Mouse (Mus musculus) MEL-GATA-1-ER (cell line): ENCODE results near the gene Ogdh.

Source experiments
- DNase-seq: peaks from one replicate; pipeline ENCODE4 v3.0.0-alpha.2; 2012; ENCODE audit warnings: low read depth; ENCODE audit errors: extremely low read depth

Gene Ogdh

GRCm38 (mm10) chr11:6294632-6295031 lies 3.2 kb downstream of the Ogdh start:
- no peak for DNase-seq

GRCm38 (mm10) chr11:6296077-6296476 lies 4.6 kb downstream of the Ogdh start:
- DNase-seq, result no peak

- DNase-seq, result no peak
These were observed 8.0 kb downstream of the Ogdh start for GRCm38 (mm10) chr11:6299435-6299834.

DNA sequence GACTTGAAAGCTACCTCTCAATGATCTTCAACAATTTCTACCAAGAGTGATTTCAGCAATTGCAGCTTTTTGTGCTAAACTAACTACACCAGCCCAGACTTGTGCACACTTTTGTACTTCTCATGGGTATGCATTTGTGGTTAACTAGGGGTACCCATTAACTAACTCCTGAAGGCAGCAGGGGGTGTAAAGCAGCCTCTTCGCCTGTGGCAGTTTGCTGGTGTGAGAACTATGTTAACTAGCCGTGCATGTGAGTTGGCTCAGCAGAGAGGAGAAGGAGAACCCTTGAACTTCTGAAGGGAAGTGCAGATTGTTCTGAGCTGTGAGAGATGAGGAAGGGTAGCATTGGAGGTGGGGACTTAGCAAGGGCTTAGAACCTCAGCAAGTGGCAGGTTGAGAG lies 11.4 kb downstream of the Ogdh start:
- DNase-seq, result no peak

- no peak for DNase-seq
These were observed 14.6 kb downstream of the Ogdh start for GRCm38 (mm10) chr11:6305943-6306430.

DNA sequence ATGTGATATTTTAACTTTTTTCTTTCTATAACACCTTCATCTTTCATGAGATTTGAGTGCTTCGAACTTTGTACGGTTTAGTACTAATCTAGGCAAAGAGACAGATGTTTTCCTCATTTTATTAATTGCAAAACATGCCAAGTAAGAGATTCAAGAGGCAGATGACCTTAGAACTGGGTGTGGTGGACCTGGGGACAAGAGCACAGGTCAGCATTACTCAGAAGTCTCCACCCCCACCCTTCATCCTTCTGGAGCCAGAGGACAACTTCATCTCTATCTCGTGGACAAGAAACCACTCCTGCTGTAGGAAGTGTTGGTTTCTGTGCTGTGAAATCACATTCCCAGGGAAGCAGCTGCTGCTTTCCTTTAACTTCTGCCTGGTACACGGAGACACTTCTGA lies 16.7 kb downstream of the Ogdh start:
- no peak for DNase-seq

- no peak for DNase-seq
These were observed 22.5 kb downstream of the Ogdh start for GRCm38 (mm10) chr11:6313874-6314406.

- DNase-seq, result no peak
These were observed 25.4 kb downstream of the Ogdh start for GRCm38 (mm10) chr11:6316821-6317220.

DNA sequence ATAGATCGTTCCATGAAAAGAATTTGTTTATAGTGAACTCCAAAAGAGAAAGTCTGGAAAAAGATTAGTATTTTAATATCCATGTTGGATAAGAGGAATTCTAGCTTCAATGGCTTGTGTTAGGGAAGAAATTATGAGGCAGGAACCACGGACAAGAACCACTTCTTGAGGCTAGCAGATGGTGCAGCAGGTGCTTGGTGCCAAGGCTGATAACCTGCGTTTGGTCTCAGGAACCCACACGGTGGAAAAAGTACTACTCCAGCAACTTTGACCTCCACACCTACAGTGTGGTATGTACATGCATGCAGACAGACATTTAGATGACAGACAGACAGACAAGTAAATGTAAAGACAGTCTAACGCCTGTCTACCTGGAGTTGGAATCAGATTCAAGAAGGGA lies 27.1 kb downstream of the Ogdh start:
- DNase-seq, result no peak

DNA sequence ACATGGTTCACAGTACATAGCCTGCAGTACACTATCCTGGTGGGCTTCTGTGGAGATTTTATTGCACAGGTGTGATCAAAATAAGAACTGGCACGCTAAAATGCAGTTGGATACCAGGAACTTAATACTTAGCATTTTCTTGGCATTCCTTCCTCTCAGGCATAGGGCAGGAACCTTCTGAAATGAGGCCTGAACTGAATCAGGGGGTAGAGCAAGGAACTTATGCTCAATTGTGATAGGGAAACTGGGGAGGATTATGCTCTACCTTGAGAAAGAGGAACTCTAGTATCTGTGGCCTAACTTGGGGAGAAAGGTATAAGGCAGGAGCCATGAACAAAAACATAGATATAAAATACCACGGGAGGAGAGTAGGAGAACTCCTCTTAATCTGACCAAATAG lies 27.9 kb downstream of the Ogdh start:
- DNase-seq, result peak; percentile 78

DNA sequence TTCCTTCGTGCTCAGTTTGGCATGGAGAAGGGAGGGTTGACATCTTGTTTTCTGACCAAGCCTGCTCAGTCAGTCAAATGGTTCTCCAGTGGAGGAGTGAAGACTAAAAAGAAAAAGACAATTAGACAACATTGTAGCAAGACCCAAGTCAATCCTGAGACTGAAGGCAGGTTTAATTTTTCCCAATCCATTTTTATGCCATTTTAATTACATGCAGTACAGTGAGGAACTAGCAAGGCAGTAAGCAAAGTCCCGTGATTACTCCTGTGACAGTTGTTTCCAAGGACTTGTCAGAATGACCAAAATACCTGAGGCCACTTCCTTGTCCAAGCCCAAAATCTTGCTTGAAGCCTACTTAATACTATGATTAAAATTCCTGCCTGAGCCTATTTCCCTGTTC lies 30.7 kb downstream of the Ogdh start:
- DNase-seq, result no peak

GRCm38 (mm10) chr11:6323348-6323747 lies 31.9 kb downstream of the Ogdh start:
- no peak for DNase-seq

DNA sequence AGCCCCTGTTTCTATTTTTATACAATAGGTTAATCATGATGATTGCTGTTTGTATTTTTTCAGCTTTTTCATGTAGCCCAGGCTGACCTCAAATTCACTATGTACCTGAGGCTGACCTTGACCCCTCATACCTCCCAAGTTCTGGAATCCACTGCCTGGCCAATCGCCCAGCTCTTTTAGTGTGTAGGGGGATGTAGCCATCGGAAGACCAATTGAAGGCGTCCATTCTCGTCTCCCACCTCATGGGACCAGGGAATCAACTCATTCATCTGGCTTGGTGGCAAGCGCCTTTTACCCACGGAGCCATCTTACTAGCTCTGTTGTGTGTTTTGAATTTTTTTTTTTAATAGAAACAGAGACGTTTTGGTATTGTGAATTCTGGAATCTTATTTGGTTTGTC lies 39.8 kb downstream of the Ogdh start:
- DNase-seq, result no peak

GRCm38 (mm10) chr11:6332606-6333005 lies 41.2 kb downstream of the Ogdh start:
- DNase-seq, result no peak

- no peak for DNase-seq
These were observed 42.0 kb downstream of the Ogdh start for GRCm38 (mm10) chr11:6333403-6333802.

DNA sequence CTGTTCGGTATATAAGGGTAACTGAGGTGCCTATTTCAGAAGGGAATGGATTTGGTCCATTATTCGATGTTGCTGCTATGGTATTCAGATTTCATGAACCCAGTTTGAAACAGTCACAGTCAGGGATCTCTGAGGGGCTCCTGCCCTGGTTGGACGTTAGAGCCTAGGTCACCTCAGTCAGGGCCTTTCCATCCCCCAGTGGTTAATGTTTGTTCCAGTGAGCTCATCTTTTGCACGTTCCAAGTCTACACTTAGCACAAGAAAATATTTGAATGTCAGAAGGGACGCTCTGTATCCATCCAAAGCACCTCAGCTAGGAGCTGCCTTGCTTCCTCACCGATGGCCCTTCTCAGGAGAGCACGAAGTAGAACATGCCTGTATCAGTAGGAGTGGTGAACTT lies 43.9 kb downstream of the Ogdh start:
- DNase-seq, result no peak

DNA sequence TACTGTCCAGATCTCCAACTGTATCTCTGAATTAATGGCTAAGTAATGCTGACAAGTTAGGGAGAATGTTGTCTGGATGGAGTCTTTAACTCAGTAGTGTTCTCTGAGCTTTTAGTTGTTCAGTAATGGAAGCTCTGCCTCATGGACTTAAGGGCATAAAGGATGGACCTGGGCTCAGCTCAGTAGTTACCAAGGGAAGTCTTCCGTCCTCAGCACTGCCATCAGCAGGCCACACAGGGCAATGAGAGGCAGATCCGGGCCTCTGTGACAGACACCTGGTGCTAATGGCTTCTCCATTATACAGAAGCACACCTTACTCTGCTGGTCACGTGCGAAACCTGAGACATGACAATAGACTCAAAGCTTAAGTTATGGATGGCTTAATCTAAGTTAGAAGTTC lies 45.3 kb downstream of the Ogdh start:
- DNase-seq, result no peak

- DNase-seq, result no peak
These were observed 54.5 kb downstream of the Ogdh start for GRCm38 (mm10) chr11:6345956-6346355.

- DNase-seq, result no peak
These were observed 55.5 kb downstream of the Ogdh start for GRCm38 (mm10) chr11:6346966-6347365.

DNA sequence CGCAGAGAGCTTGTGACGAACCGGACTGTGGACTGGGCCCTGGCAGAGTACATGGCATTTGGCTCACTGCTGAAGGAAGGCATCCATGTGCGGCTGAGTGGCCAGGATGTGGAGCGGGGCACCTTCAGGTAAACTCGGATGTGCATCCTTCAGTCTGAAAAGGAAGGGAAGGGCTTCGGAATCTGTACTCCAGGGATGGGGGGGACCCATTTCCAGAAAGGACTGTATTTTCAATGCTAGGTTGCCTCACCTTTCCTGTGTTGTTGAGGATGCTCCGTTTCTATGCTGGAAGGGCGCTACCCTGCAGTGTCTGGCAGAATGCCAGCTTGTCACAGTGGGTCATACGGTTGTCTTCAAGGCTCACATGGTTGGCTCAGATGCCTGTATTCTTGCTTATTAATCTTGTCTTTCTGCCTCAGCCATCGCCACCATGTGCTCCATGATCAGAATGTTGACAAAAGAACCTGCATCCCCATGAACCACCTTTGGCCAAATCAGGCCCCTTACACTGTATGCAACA lies 57.3 kb downstream of the Ogdh start:
- no peak for DNase-seq

GRCm38 (mm10) chr11:6349586-6349985 lies 58.2 kb downstream of the Ogdh start:
- DNase-seq, result no peak

DNA sequence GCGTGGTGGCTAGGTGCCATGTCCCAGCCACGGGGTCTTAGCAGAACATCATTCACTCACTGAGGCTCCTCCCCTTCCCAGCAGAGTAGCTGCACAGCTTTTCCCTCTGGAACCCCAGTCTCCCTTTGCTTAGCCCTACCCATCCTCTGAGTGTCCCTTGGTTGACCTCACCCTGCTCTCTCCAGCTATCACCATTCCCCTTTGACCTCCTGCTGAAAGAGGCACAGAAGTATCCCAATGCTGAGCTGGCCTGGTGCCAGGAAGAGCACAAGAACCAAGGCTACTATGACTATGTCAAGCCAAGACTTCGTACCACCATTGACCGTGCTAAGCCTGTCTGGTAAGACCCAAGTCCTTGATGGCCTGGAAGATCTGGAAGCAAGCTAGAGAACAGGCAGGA lies 63.7 kb downstream of the Ogdh start:
- DNase-seq, result no peak

- no peak for DNase-seq
These were observed 73.3 kb downstream of the Ogdh start for GRCm38 (mm10) chr11:6364581-6365275.
